Mouse (Mus musculus): ENCODE results near the gene Cped1. TPM values are rescaled to one million over a fixed set of nuclear protein-coding genes. Genes with fewer than 3 reads are reported as not detected.

Cped1 gene
- polyA plus RNA-seq, 1 experiment from 2014 or later, result 5.0 TPM

- H3K36me3 ChIP-seq (ENCODE audit: control insufficient read depth, insufficient read depth), result no peaks in the 10 kb centered on the region
- H3K9ac ChIP-seq (ENCODE audit: low read depth, low read length), result no peak overlapping the region
- no peak for ATAC-seq (ENCODE audit: low read depth)
- no peaks in the 10 kb centered on the region; the same call in 1 of the 2 replicates for H3K4me1 ChIP-seq (ENCODE audit: control insufficient read depth, low read depth, low read length)
- H3K27me3 ChIP-seq (ENCODE audit: control insufficient read depth, insufficient read depth, low read depth, low read length), result no peaks in the 10 kb centered on the region
- H3K4me2 ChIP-seq (ENCODE audit: low read depth, low read length), result no peak overlapping the region
- H3K9me3 ChIP-seq (replicated peaks; ENCODE audit: control insufficient read depth, low read length), result no peaks in the 10 kb centered on the region
- no peak overlapping the region for H3K4me3 ChIP-seq (ENCODE audit: low read depth, low read length)
- WGBS (ENCODE audit: insufficient replicate concordance), result 62% methylated on average over 10 of the region's 10 CpGs
- no peak overlapping the region for H3K27ac ChIP-seq (ENCODE audit: low read length)
Observed at GRCm38 (mm10) chr6:22003959-22004543, 18.3 kb downstream of the Cped1 start.

- Histone ChIP-seq H3K9ac (ENCODE audit: low read depth, low read length) (no peak overlapping the region), H3K4me2 (ENCODE audit: low read depth, low read length) (no peak overlapping the region), H3K36me3 (ENCODE audit: control insufficient read depth, insufficient read depth) (no peaks in the 10 kb centered on the region), H3K9me3 (replicated peaks; ENCODE audit: control insufficient read depth, low read length) (no peaks in the 10 kb centered on the region), H3K27ac (ENCODE audit: low read length) (no peak overlapping the region), H3K4me1 (ENCODE audit: control insufficient read depth, low read depth, low read length) (no peaks in the 10 kb centered on the region; the same call in 1 of the 2 replicates), H3K4me3 (ENCODE audit: low read depth, low read length) (no peak overlapping the region), H3K27me3 (ENCODE audit: control insufficient read depth, insufficient read depth, low read depth, low read length) (no peaks in the 10 kb centered on the region)
- WGBS (ENCODE audit: insufficient replicate concordance), result 66% methylated on average over 7 of the region's 7 CpGs
- ATAC-seq (ENCODE audit: low read depth), result no peak
Observed at GRCm38 (mm10) chr6:22008346-22008745, 22.6 kb downstream of the Cped1 start.

- no peak for ATAC-seq (ENCODE audit: low read depth)
- no peaks in the 10 kb centered on the region for H3K36me3 ChIP-seq (ENCODE audit: control insufficient read depth, insufficient read depth)
Observed at GRCm38 (mm10) chr6:22010258-22010657, 24.5 kb downstream of the Cped1 start.

GRCm38 (mm10) chr6:22010761-22011281 lies 25.1 kb downstream of the Cped1 start:
- WGBS (ENCODE audit: insufficient replicate concordance), result 76% methylated on average over 11 of the region's 11 CpGs
- Histone ChIP-seq H3K4me2 (ENCODE audit: low read depth, low read length) (no peak overlapping the region), H3K27ac (ENCODE audit: low read length) (no peak overlapping the region), H3K9me3 (replicated peaks; ENCODE audit: control insufficient read depth, low read length) (no peaks in the 10 kb centered on the region), H3K9ac (ENCODE audit: low read depth, low read length) (no peak overlapping the region), H3K27me3 (ENCODE audit: control insufficient read depth, insufficient read depth, low read depth, low read length) (no peaks in the 10 kb centered on the region), H3K36me3 (ENCODE audit: control insufficient read depth, insufficient read depth) (no peaks in the 10 kb centered on the region), H3K4me3 (ENCODE audit: low read depth, low read length) (no peak overlapping the region), H3K4me1 (ENCODE audit: control insufficient read depth, low read depth, low read length) (no peaks in the 10 kb centered on the region; the same call in 1 of the 2 replicates)
- ATAC-seq (ENCODE audit: low read depth), result no peak

More at GRCm38 (mm10) chr6:22010258-22010657, 24.5 kb downstream of the Cped1 start:
- no peaks in the 10 kb centered on the region; the same call in 1 of the 2 replicates for H3K4me1 ChIP-seq (ENCODE audit: control insufficient read depth, low read depth, low read length)
- H3K9me3 ChIP-seq (replicated peaks; ENCODE audit: control insufficient read depth, low read length), result no peaks in the 10 kb centered on the region
- H3K9ac ChIP-seq (ENCODE audit: low read depth, low read length), result no peak overlapping the region
- no peak overlapping the region for H3K27ac ChIP-seq (ENCODE audit: low read length)
- no peaks in the 10 kb centered on the region for H3K27me3 ChIP-seq (ENCODE audit: control insufficient read depth, insufficient read depth, low read depth, low read length)
- H3K4me2 ChIP-seq (ENCODE audit: low read depth, low read length), result no peak overlapping the region
- 71% methylated on average over 12 of the region's 12 CpGs for WGBS (ENCODE audit: insufficient replicate concordance)
- no peak overlapping the region for H3K4me3 ChIP-seq (ENCODE audit: low read depth, low read length)

GRCm38 (mm10) chr6:22011546-22011945 lies 25.8 kb downstream of the Cped1 start:
- Histone ChIP-seq H3K9me3 (replicated peaks; ENCODE audit: control insufficient read depth, low read length) (no peaks in the 10 kb centered on the region), H3K4me2 (ENCODE audit: low read depth, low read length) (no peak overlapping the region), H3K27ac (ENCODE audit: low read length) (no peak overlapping the region), H3K9ac (ENCODE audit: low read depth, low read length) (no peak overlapping the region), H3K4me1 (ENCODE audit: control insufficient read depth, low read depth, low read length) (no peaks in the 10 kb centered on the region; the same call in 1 of the 2 replicates), H3K27me3 (ENCODE audit: control insufficient read depth, insufficient read depth, low read depth, low read length) (no peaks in the 10 kb centered on the region), H3K36me3 (ENCODE audit: control insufficient read depth, insufficient read depth) (no peaks in the 10 kb centered on the region), H3K4me3 (ENCODE audit: low read depth, low read length) (no peak overlapping the region)
- ATAC-seq (ENCODE audit: low read depth), result no peak
- 49% methylated on average over 2 of the region's 2 CpGs for WGBS (ENCODE audit: insufficient replicate concordance)

GRCm38 (mm10) chr6:22012099-22012498 lies 26.4 kb downstream of the Cped1 start:
- Histone ChIP-seq H3K4me1 (ENCODE audit: control insufficient read depth, low read depth, low read length) (no peaks in the 10 kb centered on the region; the same call in 1 of the 2 replicates), H3K9me3 (replicated peaks; ENCODE audit: control insufficient read depth, low read length) (no peaks in the 10 kb centered on the region), H3K4me3 (ENCODE audit: low read depth, low read length) (no peak overlapping the region), H3K36me3 (ENCODE audit: control insufficient read depth, insufficient read depth) (no peaks in the 10 kb centered on the region), H3K27ac (ENCODE audit: low read length) (no peak overlapping the region), H3K27me3 (ENCODE audit: control insufficient read depth, insufficient read depth, low read depth, low read length) (no peaks in the 10 kb centered on the region), H3K4me2 (ENCODE audit: low read depth, low read length) (no peak overlapping the region), H3K9ac (ENCODE audit: low read depth, low read length) (no peak overlapping the region)
- ATAC-seq (ENCODE audit: low read depth), result no peak
- 41% methylated on average over 5 of the region's 5 CpGs for WGBS (ENCODE audit: insufficient replicate concordance)

GRCm38 (mm10) chr6:22012501-22012900 lies 26.8 kb downstream of the Cped1 start:
- no peak for ATAC-seq (ENCODE audit: low read depth)
- no peak overlapping the region for H3K27ac ChIP-seq (ENCODE audit: low read length)

GRCm38 (mm10) chr6:22013394-22013793 lies 27.7 kb downstream of the Cped1 start:
- H3K4me3 ChIP-seq (ENCODE audit: low read depth, low read length), result no peak overlapping the region
- H3K9me3 ChIP-seq (replicated peaks; ENCODE audit: control insufficient read depth, low read length), result no peaks in the 10 kb centered on the region
- no peak overlapping the region for H3K27ac ChIP-seq (ENCODE audit: low read length)
- WGBS (ENCODE audit: insufficient replicate concordance), result 68% methylated on average over 3 of the region's 3 CpGs
- ATAC-seq (ENCODE audit: low read depth), result no peak
- no peaks in the 10 kb centered on the region; the same call in 1 of the 2 replicates for H3K4me1 ChIP-seq (ENCODE audit: control insufficient read depth, low read depth, low read length)
- H3K9ac ChIP-seq (ENCODE audit: low read depth, low read length), result no peak overlapping the region
- H3K4me2 ChIP-seq (ENCODE audit: low read depth, low read length), result no peak overlapping the region
- H3K27me3 ChIP-seq (ENCODE audit: control insufficient read depth, insufficient read depth, low read depth, low read length), result no peaks in the 10 kb centered on the region
- H3K36me3 ChIP-seq (ENCODE audit: control insufficient read depth, insufficient read depth), result no peaks in the 10 kb centered on the region

More at GRCm38 (mm10) chr6:22012501-22012900, 26.8 kb downstream of the Cped1 start:
- H3K27me3 ChIP-seq (ENCODE audit: control insufficient read depth, insufficient read depth, low read depth, low read length), result no peaks in the 10 kb centered on the region
- no peaks in the 10 kb centered on the region for H3K9me3 ChIP-seq (replicated peaks; ENCODE audit: control insufficient read depth, low read length)
- 47% methylated on average over 5 of the region's 5 CpGs for WGBS (ENCODE audit: insufficient replicate concordance)
- no peaks in the 10 kb centered on the region; the same call in 1 of the 2 replicates for H3K4me1 ChIP-seq (ENCODE audit: control insufficient read depth, low read depth, low read length)
- H3K4me3 ChIP-seq (ENCODE audit: low read depth, low read length), result no peak overlapping the region
- no peaks in the 10 kb centered on the region for H3K36me3 ChIP-seq (ENCODE audit: control insufficient read depth, insufficient read depth)
- H3K4me2 ChIP-seq (ENCODE audit: low read depth, low read length), result no peak overlapping the region
- no peak overlapping the region for H3K9ac ChIP-seq (ENCODE audit: low read depth, low read length)

- H3K4me2 ChIP-seq (ENCODE audit: low read depth, low read length), result no peak overlapping the region
- no peak for ATAC-seq (ENCODE audit: low read depth)
- WGBS (ENCODE audit: insufficient replicate concordance), result 74% methylated on average over 6 of the region's 6 CpGs
- H3K36me3 ChIP-seq (ENCODE audit: control insufficient read depth, insufficient read depth), result no peaks in the 10 kb centered on the region
- H3K27ac ChIP-seq (ENCODE audit: low read length), result no peak overlapping the region
- no peaks in the 10 kb centered on the region for H3K27me3 ChIP-seq (ENCODE audit: control insufficient read depth, insufficient read depth, low read depth, low read length)
- no peaks in the 10 kb centered on the region; the same call in 1 of the 2 replicates for H3K4me1 ChIP-seq (ENCODE audit: control insufficient read depth, low read depth, low read length)
- no peak overlapping the region for H3K9ac ChIP-seq (ENCODE audit: low read depth, low read length)
- H3K4me3 ChIP-seq (ENCODE audit: low read depth, low read length), result no peak overlapping the region
- H3K9me3 ChIP-seq (replicated peaks; ENCODE audit: control insufficient read depth, low read length), result no peaks in the 10 kb centered on the region
Observed at GRCm38 (mm10) chr6:22014291-22014911, 28.7 kb downstream of the Cped1 start.
